Mouse (Mus musculus) bone marrow, adult 2 months (tissue): Measurements from ENCODE around the gene Olfr1450.
"Not testable (repeated sequence)": the region's sequence is repeated elsewhere in the genome, so short reads cannot be mapped to it uniquely, and the experiment has no call there.

ENCODE experiments used
- CTCF ChIP-seq: fragments of 200-500 bp; IDR thresholded peaks from 2 replicates; pipeline ENCODE4 v1.5.1; 2011; ENCODE audit warnings: low read length, control low read depth; ENCODE audit not compliant: control insufficient read depth, insufficient read depth
- POLR2A ChIP-seq: fragments of 200-500 bp; IDR thresholded peaks from 2 replicates; pipeline ENCODE4 v1.6.1; 2011; ENCODE audit warnings: low read depth, mild to moderate bottlenecking, control low read depth, low read length, borderline replicate concordance; ENCODE audit not compliant: control insufficient read depth

GRCm38 (mm10) chr19:12970082-12970481 lies 20.0 kb downstream of the Olfr1450 start:
- TF ChIP-seq POLR2A, CTCF: not testable (repeated sequence)
